Mouse (Mus musculus): Measurements from ENCODE around the gene Prss48. TPM values are rescaled to one million over a fixed set of nuclear protein-coding genes. Genes with fewer than 3 reads are reported as not detected.
A peak's percentile ranks its signal among the peaks of the same experiment; 100 is the strongest.

Prss48 gene
- polyA plus RNA-seq, 1 experiment from 2014 or later = not detected

GRCm38 (mm10) chr3:85961134-85961533 lies 41.2 kb downstream of the Prss48 start:
- no peaks in the 10 kb centered on the region for H3K27me3 ChIP-seq (replicated peaks; ENCODE audit: control insufficient read depth, insufficient read depth, low read length)
- H3K36me3 ChIP-seq (ENCODE audit: control insufficient read depth, insufficient read depth) = no peaks in the 10 kb centered on the region
- WGBS = 54% methylated on average over 5 of the region's 5 CpGs
- no peak overlapping the region for H3K4me3 ChIP-seq (replicated peaks; ENCODE audit: low read length)
- no peak overlapping the region for H3K9ac ChIP-seq (replicated peaks; ENCODE audit: low read depth, low read length)
- no peak overlapping the region for H3K4me2 ChIP-seq (ENCODE audit: low read length)
- no peak overlapping the region for H3K27ac ChIP-seq (ENCODE audit: low read length)
- ATAC-seq = no peak
- H3K4me1 ChIP-seq (replicated peaks; ENCODE audit: control insufficient read depth, insufficient read depth, low read length) = no peaks in the 10 kb centered on the region
- peaks cover 3% of the 10 kb centered on the region; the same call in 1 of the 2 replicates for H3K9me3 ChIP-seq (ENCODE audit: control insufficient read depth, low read length)

GRCm38 (mm10) chr3:85959669-85960068 lies 42.6 kb downstream of the Prss48 start:
- Histone ChIP-seq H3K4me3 (replicated peaks; ENCODE audit: low read length) (no peak overlapping the region), H3K4me1 (replicated peaks; ENCODE audit: control insufficient read depth, insufficient read depth, low read length) (no peaks in the 10 kb centered on the region), H3K27me3 (replicated peaks; ENCODE audit: control insufficient read depth, insufficient read depth, low read length) (no peaks in the 10 kb centered on the region), H3K9ac (replicated peaks; ENCODE audit: low read depth, low read length) (no peak overlapping the region), H3K4me2 (ENCODE audit: low read length) (no peak overlapping the region), H3K27ac (ENCODE audit: low read length) (no peak overlapping the region), H3K36me3 (ENCODE audit: control insufficient read depth, insufficient read depth) (no peaks in the 10 kb centered on the region), H3K9me3 (ENCODE audit: control insufficient read depth, low read length) (peaks cover 3% of the 10 kb centered on the region; the same call in 1 of the 2 replicates)
- WGBS = 87% methylated on average over 1 of the region's 1 CpGs
- ATAC-seq = no peak

- 82% methylated on average over 5 of the region's 5 CpGs for WGBS
- Histone ChIP-seq H3K36me3 (ENCODE audit: control insufficient read depth, insufficient read depth) (no peaks in the 10 kb centered on the region), H3K27me3 (replicated peaks; ENCODE audit: control insufficient read depth, insufficient read depth, low read length) (no peaks in the 10 kb centered on the region), H3K27ac (ENCODE audit: low read length) (no peak overlapping the region), H3K4me1 (replicated peaks; ENCODE audit: control insufficient read depth, insufficient read depth, low read length) (no peaks in the 10 kb centered on the region), H3K4me2 (ENCODE audit: low read length) (no peak overlapping the region), H3K9ac (replicated peaks; ENCODE audit: low read depth, low read length) (no peak overlapping the region), H3K9me3 (ENCODE audit: control insufficient read depth, low read length) (no peaks in the 10 kb centered on the region), H3K4me3 (replicated peaks; ENCODE audit: low read length) (no peak overlapping the region)
- ATAC-seq = no peak
These were observed 46.6 kb downstream of the Prss48 start for GRCm38 (mm10) chr3:85955704-85956103.

GRCm38 (mm10) chr3:85955269-85955668 lies 47.0 kb downstream of the Prss48 start:
- no peak overlapping the region for H3K4me3 ChIP-seq (replicated peaks; ENCODE audit: low read length)
- no peaks in the 10 kb centered on the region for H3K36me3 ChIP-seq (ENCODE audit: control insufficient read depth, insufficient read depth)
- H3K9me3 ChIP-seq (ENCODE audit: control insufficient read depth, low read length) = no peaks in the 10 kb centered on the region
- H3K4me2 ChIP-seq (ENCODE audit: low read length) = no peak overlapping the region
- H3K9ac ChIP-seq (replicated peaks; ENCODE audit: low read depth, low read length) = no peak overlapping the region
- no peaks in the 10 kb centered on the region for H3K4me1 ChIP-seq (replicated peaks; ENCODE audit: control insufficient read depth, insufficient read depth, low read length)
- no peak overlapping the region for H3K27ac ChIP-seq (ENCODE audit: low read length)
- H3K27me3 ChIP-seq (replicated peaks; ENCODE audit: control insufficient read depth, insufficient read depth, low read length) = no peaks in the 10 kb centered on the region
- 38% methylated on average over 9 of the region's 9 CpGs for WGBS
- 0 out of 2 replicates have a peak, but pooled peaks have one; percentile 33 for ATAC-seq

- Histone ChIP-seq H3K27ac (ENCODE audit: low read length) (no peak overlapping the region), H3K4me2 (ENCODE audit: low read length) (no peak overlapping the region), H3K36me3 (ENCODE audit: control insufficient read depth, insufficient read depth) (no peaks in the 10 kb centered on the region), H3K9ac (replicated peaks; ENCODE audit: low read depth, low read length) (no peak overlapping the region), H3K4me3 (replicated peaks; ENCODE audit: low read length) (no peak overlapping the region), H3K9me3 (ENCODE audit: control insufficient read depth, low read length) (no peaks in the 10 kb centered on the region), H3K27me3 (replicated peaks; ENCODE audit: control insufficient read depth, insufficient read depth, low read length) (no peaks in the 10 kb centered on the region), H3K4me1 (replicated peaks; ENCODE audit: control insufficient read depth, insufficient read depth, low read length) (no peaks in the 10 kb centered on the region)
- no peak for ATAC-seq
- 90% methylated on average over 10 of the region's 10 CpGs for WGBS
These were observed 49.5 kb downstream of the Prss48 start for GRCm38 (mm10) chr3:85952696-85953283.

GRCm38 (mm10) chr3:85950914-85951313 lies 51.4 kb downstream of the Prss48 start:
- H3K4me2 ChIP-seq (ENCODE audit: low read length) = no peak overlapping the region
- H3K27me3 ChIP-seq (replicated peaks; ENCODE audit: control insufficient read depth, insufficient read depth, low read length) = no peaks in the 10 kb centered on the region
- H3K36me3 ChIP-seq (ENCODE audit: control insufficient read depth, insufficient read depth) = no peaks in the 10 kb centered on the region
- H3K4me3 ChIP-seq (replicated peaks; ENCODE audit: low read length) = no peak overlapping the region
- H3K9ac ChIP-seq (replicated peaks; ENCODE audit: low read depth, low read length) = no peak overlapping the region
- H3K4me1 ChIP-seq (replicated peaks; ENCODE audit: control insufficient read depth, insufficient read depth, low read length) = no peaks in the 10 kb centered on the region
- WGBS = 84% methylated on average over 4 of the region's 4 CpGs
- H3K27ac ChIP-seq (ENCODE audit: low read length) = no peak overlapping the region
- ATAC-seq = no peak
- H3K9me3 ChIP-seq (ENCODE audit: control insufficient read depth, low read length) = no peaks in the 10 kb centered on the region

Other genes starting within 250 kb of the Prss48 start
- gene Fam160a1, start 185.2 kb downstream of the Prss48 start, polyA plus RNA-seq (2015; fragmentation: Nextera tagmentation; extraction: Ambion mirVana) = 1.4 and 1.7 TPM in 2 replicates
- gene Glt28d2, start 115.0 kb downstream of the Prss48 start, polyA plus RNA-seq (2015; fragmentation: Nextera tagmentation; extraction: Ambion mirVana) = 1.3 and 2.1 TPM in 2 replicates
- gene Gm37240, start 115.0 kb downstream of the Prss48 start, polyA plus RNA-seq (2015; fragmentation: Nextera tagmentation; extraction: Ambion mirVana) = 1.6 and 3.3 TPM in 2 replicates
- gene Sh3d19, start 31.4 kb downstream of the Prss48 start, polyA plus RNA-seq (2015; fragmentation: Nextera tagmentation; extraction: Ambion mirVana) = 8.7 and 9.7 TPM in 2 replicates
- gene Rps3a1, start 140.2 kb upstream of the Prss48 start, polyA plus RNA-seq (2015; fragmentation: Nextera tagmentation; extraction: Ambion mirVana) = 654 and 744 TPM in 2 replicates
- 2.0 and 2.3 TPM in 2 replicates for gene Lrba, start 222.2 kb upstream of the Prss48 start, polyA plus RNA-seq (2015; fragmentation: Nextera tagmentation; extraction: Ambion mirVana)

All from forebrain, embryonic 16.5 days (tissue).